Mouse (Mus musculus) kidney, adult 18-20 months (tissue): ENCODE measurements around the gene Celf5.
A peak's percentile ranks its signal among the peaks of the same experiment; 100 is the strongest.

Experiments used
- DNase-seq: peaks from one replicate; pipeline ENCODE4 v3.0.0; 2021

The Celf5 gene

DNA sequence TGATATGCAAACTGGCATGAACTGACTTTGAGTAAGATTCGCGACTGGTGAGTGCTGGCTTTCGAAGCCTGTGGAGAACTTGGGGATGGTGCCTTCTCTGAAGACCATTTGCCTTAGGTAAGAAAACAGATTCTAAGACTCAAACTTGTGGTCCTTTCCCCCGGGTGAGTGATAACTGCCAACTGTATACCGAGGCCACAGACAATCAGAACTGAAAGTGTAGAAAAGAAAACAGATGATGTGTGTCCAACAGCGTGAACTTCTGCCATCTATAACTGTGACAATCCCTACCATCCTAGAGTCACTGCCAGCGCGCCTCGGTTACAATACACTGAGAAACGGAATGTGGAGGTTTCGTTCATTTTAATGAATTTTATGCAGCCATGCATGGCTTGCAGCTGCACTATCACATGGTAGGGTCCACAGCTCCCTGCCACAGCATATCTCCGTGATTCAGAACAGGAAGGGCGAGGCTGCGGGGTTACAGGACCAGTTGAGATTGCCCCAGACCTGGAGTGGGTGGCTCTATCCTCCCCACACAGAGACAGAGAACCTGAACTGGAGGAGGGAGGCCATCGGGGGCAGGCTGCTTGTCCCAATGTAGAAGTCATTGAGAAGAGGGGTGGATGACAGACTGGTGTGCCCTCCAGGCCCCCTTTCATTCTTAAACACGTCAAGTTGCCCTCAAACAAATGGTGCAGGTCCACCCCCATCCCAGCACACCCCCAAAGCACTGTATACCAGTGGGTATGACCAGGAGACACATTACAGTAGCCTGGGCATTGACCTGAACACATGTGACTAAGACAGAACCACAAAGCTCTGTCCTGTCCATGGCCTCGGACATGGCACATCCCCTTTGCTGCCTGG is 15.1 kb upstream of the Celf5 start:
- no peak for DNase-seq

GRCm38 (mm10) chr10:81496969-81497368 is 14.5 kb upstream of the Celf5 start:
- no peak for DNase-seq

DNA sequence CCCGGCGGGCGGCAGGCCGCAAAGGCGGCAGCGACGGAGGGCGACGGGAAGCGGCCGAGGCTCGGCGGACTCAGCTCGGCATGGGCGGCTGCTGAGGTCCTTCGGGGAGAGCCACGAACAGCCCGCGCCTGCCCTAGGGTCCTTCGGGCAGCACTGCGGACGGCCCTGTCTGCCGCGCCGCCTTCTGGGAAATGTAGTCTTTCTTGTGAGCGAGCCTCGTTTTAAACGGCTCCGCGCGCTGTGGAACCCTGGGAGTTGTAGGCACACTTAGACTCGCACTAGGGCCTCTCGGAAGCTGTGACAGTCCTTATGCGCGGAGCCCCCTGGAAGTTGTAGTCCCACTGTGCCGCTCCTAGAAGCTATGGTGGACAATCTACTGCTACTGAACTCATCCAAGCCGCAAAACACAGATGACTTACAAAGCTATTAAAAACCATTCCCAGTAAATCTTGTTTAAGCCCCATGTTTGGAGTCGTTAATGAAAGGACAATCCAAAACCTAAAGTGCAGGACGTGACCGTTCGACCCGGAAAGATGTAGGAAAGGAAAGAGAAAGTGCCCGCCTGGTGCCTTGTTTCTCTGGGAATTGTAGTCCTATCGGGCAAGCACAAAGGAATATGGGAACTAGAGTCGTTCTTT is 13.9 kb upstream of the Celf5 start, which contains the start of gene Ncln:
Gene Ncln (minus strand): TSS at position 129 of the 638 bp plus-strand sequence.
- DNase-seq, result peak; percentile 99

DNA sequence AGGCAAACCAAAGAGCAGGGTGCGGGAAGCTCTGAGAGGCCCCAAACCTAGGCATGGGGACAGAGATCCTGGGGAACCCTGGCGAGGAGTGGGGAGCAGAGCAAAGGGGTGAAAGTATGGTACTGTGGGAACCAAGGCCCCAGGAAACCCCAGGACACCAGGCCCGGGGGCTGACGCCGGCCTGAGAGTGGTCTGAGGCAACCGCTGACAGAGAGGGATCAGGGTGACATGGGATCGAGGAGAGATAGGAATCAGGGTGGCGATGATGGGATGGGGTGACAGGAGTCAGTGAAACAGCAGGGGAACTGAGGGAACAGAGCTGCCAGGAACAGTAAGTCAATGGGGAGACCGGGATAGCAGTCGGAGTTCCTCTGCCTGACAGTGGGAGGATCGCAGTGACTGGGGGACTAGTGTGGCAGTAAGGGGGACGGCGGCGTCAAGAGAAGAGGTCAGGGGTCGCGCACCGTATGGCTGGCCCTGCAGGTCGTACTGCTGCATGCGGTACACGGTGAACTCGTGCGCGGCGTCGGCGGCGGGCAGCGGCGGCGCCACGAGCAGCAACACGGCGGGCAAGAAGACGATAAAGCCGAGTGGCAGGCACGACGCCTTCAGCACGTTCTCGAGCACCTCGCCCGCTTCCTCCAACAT is 13.2 kb upstream of the Celf5 start:
- no peak for DNase-seq

DNA sequence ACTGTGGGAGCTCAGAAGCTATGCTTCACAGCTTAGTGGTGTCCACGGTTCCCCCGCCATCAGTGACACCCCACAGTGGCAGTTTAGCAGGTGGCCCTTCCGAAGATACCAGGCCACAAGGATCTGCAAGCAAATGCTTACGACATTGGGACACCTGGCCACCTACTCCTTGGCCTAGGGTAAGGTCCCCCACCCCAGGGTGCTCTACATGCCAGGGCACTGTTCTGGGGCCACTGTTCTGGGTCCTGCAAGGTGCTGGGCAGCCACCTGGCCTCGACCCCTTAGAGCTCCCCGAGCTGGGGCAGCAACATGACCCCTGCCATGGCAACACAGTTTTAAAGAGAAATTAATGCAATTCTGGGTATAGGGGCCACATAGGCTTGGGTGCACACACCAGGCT is 12.6 kb upstream of the Celf5 start:
- DNase-seq, result no peak

DNA sequence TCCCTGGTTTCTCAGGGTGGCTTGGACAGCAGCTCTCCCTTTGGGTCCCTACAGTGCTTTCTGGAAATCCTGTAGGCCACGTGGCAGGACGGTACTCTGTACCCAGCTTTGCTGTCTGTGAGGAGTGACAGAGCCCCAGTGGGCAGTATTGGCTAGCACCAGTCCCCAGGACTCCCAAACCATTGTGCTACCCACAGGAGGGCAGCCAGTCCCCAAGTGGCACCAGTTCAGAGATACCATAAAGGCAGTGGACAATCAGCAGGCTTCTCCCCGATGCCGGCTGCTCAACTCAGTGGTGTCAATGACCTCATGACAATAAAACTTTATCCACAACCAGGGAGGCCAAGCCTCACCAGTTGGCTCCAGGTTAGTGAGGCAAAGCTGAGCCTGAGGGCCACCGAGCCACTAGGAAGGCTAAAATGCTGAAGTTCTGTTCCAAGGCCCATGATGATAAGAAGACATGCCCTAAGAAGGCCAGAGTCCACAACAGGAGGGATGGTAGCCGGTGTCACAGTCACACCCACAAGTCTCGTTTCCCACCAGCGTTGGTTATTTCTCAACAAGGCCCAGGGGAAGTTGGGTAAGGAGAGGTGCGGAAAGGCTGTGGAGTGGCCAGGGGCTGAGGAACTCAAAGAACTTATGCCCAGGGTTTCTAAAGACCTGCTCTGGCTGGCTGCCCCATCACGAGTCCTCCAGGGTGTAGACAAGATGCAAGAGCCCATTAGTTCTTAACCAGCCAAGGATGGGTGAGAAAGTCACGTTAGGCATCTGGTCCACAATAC is 11.9 kb upstream of the Celf5 start:
- DNase-seq, result no peak

GRCm38 (mm10) chr10:81493601-81494220 is 11.2 kb upstream of the Celf5 start:
- no peak for DNase-seq

DNA sequence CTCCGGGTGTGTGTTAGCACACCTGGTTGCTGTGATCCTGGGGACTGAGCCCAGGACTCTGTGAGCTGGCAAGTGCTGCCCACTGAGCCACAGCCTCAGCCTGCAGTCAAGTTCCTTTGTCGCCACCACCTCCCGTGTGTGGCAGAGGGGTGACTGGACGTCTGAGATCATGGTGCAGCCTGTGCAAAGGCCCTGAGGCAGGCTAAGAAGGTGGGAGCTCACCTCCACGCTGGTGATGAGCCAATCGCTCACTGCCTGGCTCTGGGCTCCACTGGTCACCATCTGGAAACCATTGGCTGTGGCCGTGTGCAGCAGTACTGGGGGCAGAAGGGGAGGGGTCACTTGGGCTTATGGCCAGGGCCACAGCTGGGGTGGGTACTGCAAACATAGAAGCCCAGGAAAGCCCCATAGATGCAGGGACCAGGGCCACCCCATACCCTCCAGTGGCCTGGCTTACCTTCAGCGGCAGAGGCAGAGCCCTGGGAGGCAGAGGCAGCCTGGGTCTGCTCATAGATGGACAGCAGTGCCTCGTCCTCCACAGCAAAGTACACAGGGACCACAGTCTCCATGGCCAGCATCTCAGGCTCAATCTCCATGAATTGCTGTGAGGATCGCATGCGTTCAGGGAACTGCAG is 10.2 kb upstream of the Celf5 start:
- no peak for DNase-seq

DNA sequence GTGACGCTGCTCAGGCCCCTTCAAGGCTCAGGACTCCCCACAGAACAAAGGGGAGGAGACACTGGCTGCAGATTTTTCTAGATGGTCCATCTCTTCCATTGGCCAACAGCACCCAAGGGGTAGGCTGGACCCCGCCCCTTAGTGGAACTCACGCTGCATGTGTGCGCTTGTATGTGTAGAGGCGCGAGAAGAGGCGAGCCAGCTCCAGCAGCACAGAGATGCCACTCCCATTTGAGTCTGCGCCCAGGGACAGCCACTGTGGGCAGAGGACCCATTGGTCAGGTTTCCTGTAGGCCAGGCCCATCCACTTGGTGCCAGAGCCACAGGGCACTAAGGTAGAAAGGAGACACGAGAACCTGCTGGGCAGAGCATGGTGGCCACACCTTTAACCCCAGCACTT is 8.5 kb upstream of the Celf5 start:
- no peak for DNase-seq

- no peak for DNase-seq
These were observed 7.4 kb upstream of the Celf5 start for GRCm38 (mm10) chr10:81489941-81490340.

GRCm38 (mm10) chr10:81488081-81488480 is 5.6 kb upstream of the Celf5 start:
- no peak for DNase-seq

GRCm38 (mm10) chr10:81486496-81486895 is 4.0 kb upstream of the Celf5 start:
- no peak for DNase-seq

GRCm38 (mm10) chr10:81485479-81486018 is 3.0 kb upstream of the Celf5 start:
- no peak for DNase-seq

GRCm38 (mm10) chr10:81485060-81485449 is 2.5 kb upstream of the Celf5 start:
- no peak for DNase-seq

DNA sequence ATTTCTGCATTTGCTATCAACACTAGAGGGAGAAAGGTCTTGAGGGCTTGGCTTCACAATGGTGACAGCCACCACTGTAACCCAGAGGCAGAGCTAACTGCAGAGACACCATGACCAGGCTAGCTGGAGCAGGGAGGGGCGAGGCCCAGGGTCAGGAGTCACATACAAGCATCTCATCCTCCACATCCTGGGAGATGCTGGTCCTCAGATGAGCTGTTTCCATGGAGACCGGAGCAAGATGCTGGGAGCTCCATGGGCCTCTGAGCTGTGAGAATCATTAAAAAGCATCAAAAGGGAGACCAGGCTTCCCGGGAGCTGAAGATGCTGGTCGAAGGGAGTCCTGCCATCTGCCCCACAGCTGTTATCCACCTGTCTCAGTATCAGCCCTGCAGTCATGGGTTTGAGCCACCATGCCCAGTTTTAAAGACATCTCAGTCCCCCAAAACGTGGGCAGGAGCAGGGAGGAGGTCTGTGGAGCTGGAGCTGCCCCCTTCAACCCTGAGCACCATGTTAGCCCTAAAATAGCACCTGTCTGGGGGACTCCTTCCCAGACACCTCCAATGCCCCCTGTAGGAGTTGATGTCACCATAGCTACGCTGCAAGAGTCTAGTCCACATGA is 2.0 kb upstream of the Celf5 start:
- DNase-seq, result no peak

DNA sequence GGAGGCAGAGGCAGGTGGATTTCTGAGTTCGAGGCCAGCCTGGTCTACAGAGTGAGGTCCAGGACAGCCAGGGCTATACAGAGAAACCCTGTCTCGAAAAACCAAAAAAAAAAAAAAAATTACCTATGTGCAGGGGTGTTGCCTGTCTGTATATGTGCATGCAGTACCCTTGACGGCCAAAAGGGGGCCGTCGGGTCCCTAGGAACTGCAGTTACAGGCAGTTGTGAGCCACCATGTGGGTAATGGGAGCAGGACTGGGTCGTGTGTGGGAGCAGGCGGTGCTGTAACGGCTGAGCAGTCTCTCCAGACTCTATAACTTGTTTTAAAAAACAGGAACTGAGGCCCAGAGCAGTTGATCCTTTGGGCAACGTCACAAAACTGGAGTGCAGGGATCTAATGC is 1.5 kb upstream of the Celf5 start:
- DNase-seq, result no peak

DNA sequence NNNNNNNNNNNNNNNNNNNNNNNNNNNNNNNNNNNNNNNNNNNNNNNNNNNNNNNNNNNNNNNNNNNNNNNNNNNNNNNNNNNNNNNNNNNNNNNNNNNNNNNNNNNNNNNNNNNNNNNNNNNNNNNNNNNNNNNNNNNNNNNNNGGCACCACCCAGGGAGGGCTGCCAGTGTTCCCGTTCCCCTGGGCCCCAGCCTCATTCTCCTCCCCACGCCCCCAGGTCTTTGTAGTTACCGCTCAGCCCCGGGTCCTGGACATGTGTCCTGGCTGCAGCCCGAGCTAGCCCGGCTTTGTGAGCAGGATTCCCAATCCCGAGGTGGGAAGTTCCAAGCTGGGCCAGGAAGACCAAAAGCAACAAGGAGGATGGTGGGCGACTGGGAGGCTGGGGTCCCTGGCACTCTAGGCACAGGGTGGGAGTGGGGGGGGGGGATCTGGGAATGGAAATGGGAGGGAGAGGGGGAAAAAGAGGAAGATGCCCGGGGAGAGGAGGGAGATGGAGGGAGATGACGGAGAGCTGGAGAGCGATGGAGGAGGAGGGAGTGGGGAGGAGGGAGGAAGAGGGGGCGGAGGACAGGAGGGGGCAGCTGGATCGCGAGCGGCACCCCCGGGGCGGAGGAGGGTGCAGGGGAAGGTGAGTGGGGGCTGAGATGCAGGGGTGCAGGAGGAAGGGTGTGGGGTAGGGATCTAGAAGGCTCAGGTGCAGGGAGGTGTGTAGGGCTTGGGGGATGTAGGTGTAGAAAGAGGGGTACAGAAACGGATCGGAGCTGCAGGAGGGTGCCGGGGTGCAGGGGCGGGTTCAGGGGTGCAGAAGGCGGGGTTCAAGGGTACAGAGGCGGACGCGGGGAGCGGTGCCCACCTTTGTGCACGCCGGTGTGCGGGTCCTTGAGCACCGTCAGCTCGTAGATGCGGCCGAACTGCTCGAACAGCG is 640 bp downstream of the Celf5 start:
- DNase-seq, result no peak

DNA sequence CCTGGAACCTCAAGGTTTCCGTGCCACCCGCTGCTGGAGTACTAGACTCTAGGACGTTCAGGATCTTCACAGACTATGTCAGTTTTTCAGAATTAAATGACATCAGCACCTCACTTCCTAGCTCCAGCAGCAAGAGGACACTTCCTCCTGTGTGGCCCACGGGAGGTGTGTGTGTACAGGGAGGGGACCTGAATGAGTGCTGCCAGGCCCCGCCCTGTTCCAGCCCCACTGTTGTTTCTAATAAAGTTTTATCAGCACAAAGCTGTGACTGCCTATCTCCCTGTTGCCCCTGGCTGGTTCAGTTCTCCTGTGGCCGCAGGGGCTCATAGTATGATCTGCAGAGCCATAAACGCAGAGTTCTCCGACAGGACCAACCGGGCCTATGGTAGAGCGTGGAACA is 8.0 kb downstream of the Celf5 start:
- no peak for DNase-seq

DNA sequence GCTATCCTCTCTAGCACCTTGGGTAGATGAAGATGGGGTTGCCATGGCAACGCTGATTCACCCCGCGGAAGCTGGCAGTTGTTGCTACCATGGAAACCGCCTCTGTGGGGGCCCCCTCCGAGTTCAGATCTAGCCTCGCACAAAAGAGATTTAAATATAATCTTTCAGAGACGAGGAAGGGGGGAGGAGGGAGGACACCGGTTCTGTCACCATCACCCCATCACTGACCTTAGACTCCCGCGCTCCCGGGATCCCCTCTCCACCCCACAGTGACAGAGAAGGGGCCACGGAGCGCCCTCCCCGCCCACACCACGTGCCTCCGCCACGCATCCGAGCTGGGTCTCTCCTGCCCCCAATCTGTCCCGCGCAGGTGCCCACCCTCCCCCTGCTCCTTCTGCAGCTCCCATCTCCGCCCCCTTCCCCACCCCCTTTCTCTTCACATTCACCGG is 9.5 kb downstream of the Celf5 start:
- DNase-seq, result no peak

- DNase-seq, result no peak
These were observed 10.0 kb downstream of the Celf5 start for GRCm38 (mm10) chr10:81472403-81473002.
